Mouse (Mus musculus) kidney, postnatal 0 days (tissue): Measurements from ENCODE around the gene Olfr1099. TPM values are rescaled to one million over a fixed set of nuclear protein-coding genes. Genes with fewer than 3 reads are reported as not detected.

Source experiments
- ATAC-seq: fragments of 200-750 bp; cut with Nextera tagmentation; replicated peaks from 2 replicates; pipeline ENCODE4 v1.8.0; 2017; ENCODE audit warnings: low read depth, moderate number of reproducible peaks, moderate TSS enrichment, moderate library complexity; ENCODE audit not compliant: low FRiP score
- DNase-seq: peaks from one replicate; pipeline ENCODE4 v3.0.0-alpha.2; 2016; ENCODE audit warnings: low spot score
- H3K27ac ChIP-seq: fragments of 300-500 bp; sonication (generic); 2 replicates; pipeline ENCODE4 v1.5.1; 2014; ENCODE audit warnings: mild to moderate bottlenecking
- H3K27me3 ChIP-seq: fragments of 300-500 bp; sonication (generic); 2 replicates; pipeline ENCODE4 v1.6.1; 2014; ENCODE audit warnings: low read length, mixed read lengths; ENCODE audit not compliant: insufficient read depth
- H3K36me3 ChIP-seq: fragments of 300-500 bp; sonication (generic); 2 replicates; pipeline ENCODE4 v1.6.1; 2014; ENCODE audit warnings: low read length, mixed read lengths; ENCODE audit not compliant: insufficient read depth
- H3K4me1 ChIP-seq: fragments of 300-500 bp; sonication (generic); replicated peaks from 2 replicates; pipeline ENCODE4 v1.6.1; 2014; ENCODE audit warnings: antibody characterized with exemption, low read length, mixed read lengths; ENCODE audit not compliant: insufficient read depth
- H3K4me2 ChIP-seq: fragments of 300-500 bp; sonication (generic); 2 replicates; pipeline ENCODE4 v1.6.1; 2014; ENCODE audit warnings: mild to moderate bottlenecking, low read length, moderate library complexity, mixed read lengths
- H3K4me3 ChIP-seq: fragments of 300-500 bp; sonication (generic); replicated peaks from 2 replicates; pipeline ENCODE4 v1.5.1; 2014; ENCODE audit warnings: low read depth, low read length
- H3K9ac ChIP-seq: fragments of 300-500 bp; sonication (generic); 2 replicates; pipeline ENCODE4 v1.6.1; 2014; ENCODE audit warnings: low read depth, low read length
- H3K9me3 ChIP-seq: fragments of 300-500 bp; sonication (generic); replicated peaks from 2 replicates; pipeline ENCODE4 v1.6.1; 2016; ENCODE audit warnings: low read length, inconsistent platforms, mixed read lengths
- CTCF ChIP-seq: IDR thresholded peaks from 2 replicates; pipeline ENCODE4 v1.5.1; 2016; ENCODE audit warnings: antibody characterized with exemption, low read depth, mild to moderate bottlenecking, moderate library complexity
- WGBS: fragments of 180-500 bp; shearing (Covaris S2); extraction: QIAGEN DNeasy Blood & Tissue Kit; methylation state at CpG from one replicate; pipeline ENCODE4 v1.1.7; 2014; 5-methylcytosine and 5-hydroxymethylcytosine counted together
- polyA plus RNA-seq: library from polyadenylated mRNA; unstranded; fragments of >200 nt; fragmentation: Nextera tagmentation; extraction: Ambion mirVana; gene quantifications from 2 replicates; pipeline ENCODE4 v1.2.1, GENCODE M21; 2015

Gene Olfr1099
- polyA plus RNA-seq = not detected in 2 replicates

DNA sequence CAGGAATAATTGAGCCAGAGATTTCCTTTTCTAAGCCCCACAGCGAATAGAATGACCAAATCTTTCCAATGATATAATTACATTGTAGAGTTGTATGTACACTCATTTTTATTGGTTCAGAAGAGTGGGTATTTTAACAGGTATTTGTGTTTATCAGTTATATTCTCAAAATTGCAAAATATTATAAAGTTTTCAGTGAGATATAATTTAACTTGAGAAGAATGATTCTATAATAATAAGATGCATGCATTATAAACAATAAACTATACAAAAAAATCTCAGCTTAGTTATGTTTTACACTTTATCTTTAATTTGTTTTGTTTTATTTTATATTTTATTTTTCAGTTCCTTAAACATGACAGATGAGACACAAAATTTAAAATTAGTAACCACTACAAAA is at the start of gene Olfr1099:
Gene Olfr1099, minus strand, starts transcription at position 101 of the 400 bp plus-strand sequence.
- no peak within 1 kb of the TSS for H3K27ac ChIP-seq
- no peak within 1 kb of the TSS for H3K4me2 ChIP-seq
- no peaks in the 10 kb centered on the region for H3K36me3 ChIP-seq
- H3K9ac ChIP-seq = no peak within 1 kb of the TSS
- H3K4me3 ChIP-seq = no peak within 1 kb of the TSS
- 75% methylated on average over 1 of the region's 1 CpGs for WGBS
- ATAC-seq = no peak
- H3K27me3 ChIP-seq = no peaks in the 10 kb centered on the region
- H3K9me3 ChIP-seq = no peaks in the 10 kb centered on the region
- no peak for TF ChIP-seq CTCF
- DNase-seq = no peak
- no peaks in the 10 kb centered on the region for H3K4me1 ChIP-seq

DNA sequence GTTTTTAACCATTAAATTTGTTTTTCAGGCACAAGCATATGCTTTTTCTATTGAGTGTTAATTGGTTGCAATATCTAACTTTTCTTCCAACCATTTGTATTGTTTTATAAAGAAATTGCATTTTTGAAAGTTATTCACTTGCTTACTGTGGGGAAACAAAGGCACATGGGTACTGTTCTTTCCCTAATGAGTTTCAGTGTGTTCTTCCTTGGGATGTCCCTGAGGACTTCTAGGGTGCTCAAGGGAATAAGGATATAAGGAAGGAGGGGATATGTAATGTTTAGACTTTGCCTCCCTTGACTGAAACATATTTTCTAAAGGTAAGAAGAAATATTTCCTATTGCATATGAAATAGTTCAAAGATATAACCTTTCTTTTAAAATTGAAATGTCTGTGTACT is 37.6 kb upstream of the Olfr1099 start, which contains the start of gene Olfr1102:
Gene Olfr1102, plus strand, starts transcription at position 301 of the 400 bp plus-strand sequence.
- DNase-seq (no peak), ATAC-seq (no peak)
- Histone ChIP-seq H3K27ac (no peak within 1 kb of the TSS), H3K9me3 (no peaks in the 10 kb centered on the region), H3K4me2 (no peak within 1 kb of the TSS), H3K9ac (no peak within 1 kb of the TSS), H3K27me3 (no peaks in the 10 kb centered on the region), H3K4me3 (no peak within 1 kb of the TSS), H3K4me1 (no peaks in the 10 kb centered on the region), H3K36me3 (no peaks in the 10 kb centered on the region)
- TF ChIP-seq CTCF = no peak

DNA sequence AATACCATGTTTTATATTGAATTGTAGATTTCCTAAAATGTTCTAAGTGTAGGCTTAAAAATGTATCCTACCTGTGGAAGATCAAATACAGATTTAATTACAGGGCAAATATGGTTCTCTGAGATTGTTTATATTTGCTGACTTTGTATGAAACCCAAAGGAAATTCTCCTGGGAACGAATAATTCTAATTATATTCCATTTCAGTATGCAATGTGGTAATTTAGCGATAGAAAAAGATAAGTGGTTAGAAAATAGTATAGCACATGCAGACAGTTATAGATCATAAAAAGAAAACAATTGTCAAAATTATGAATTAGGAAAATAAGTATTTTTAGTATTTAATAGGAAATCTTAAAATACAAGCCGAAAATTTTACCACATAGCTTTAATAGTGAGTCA is 30.6 kb upstream of the Olfr1099 start, which contains the start of gene Olfr1101:
Gene Olfr1101, minus strand, starts transcription at position 101 of the 400 bp plus-strand sequence.
- H3K36me3 ChIP-seq = no peaks in the 10 kb centered on the region
- ATAC-seq = no peak
- H3K4me2 ChIP-seq = no peak within 1 kb of the TSS
- no peak for DNase-seq
- no peak for TF ChIP-seq CTCF
- no peak within 1 kb of the TSS for H3K9ac ChIP-seq
- no peaks in the 10 kb centered on the region for H3K9me3 ChIP-seq
- no peak within 1 kb of the TSS for H3K27ac ChIP-seq
- 76% methylated on average over 3 of the region's 3 CpGs for WGBS
- H3K27me3 ChIP-seq = no peaks in the 10 kb centered on the region
- no peak within 1 kb of the TSS for H3K4me3 ChIP-seq
- H3K4me1 ChIP-seq = no peaks in the 10 kb centered on the region

- no peaks in the 10 kb centered on the region for H3K9me3 ChIP-seq
- DNase-seq (no peak), ATAC-seq (no peak)
- no peak for TF ChIP-seq CTCF
- no peak within 1 kb of the TSS for H3K4me2 ChIP-seq
- H3K27me3 ChIP-seq = no peaks in the 10 kb centered on the region
- H3K4me3 ChIP-seq = no peak within 1 kb of the TSS
- no peaks in the 10 kb centered on the region for H3K36me3 ChIP-seq
- no peak within 1 kb of the TSS for H3K27ac ChIP-seq
- no peak within 1 kb of the TSS for H3K9ac ChIP-seq
- no peaks in the 10 kb centered on the region for H3K4me1 ChIP-seq
- 78% methylated on average over 3 of the region's 3 CpGs for WGBS
Observed at GRCm38 (mm10) chr2:86979854-86980253, 19.4 kb upstream of the Olfr1099 start, which contains the start of gene Olfr1100. Gene Olfr1100 (minus strand): TSS chr2:86979954.

DNA sequence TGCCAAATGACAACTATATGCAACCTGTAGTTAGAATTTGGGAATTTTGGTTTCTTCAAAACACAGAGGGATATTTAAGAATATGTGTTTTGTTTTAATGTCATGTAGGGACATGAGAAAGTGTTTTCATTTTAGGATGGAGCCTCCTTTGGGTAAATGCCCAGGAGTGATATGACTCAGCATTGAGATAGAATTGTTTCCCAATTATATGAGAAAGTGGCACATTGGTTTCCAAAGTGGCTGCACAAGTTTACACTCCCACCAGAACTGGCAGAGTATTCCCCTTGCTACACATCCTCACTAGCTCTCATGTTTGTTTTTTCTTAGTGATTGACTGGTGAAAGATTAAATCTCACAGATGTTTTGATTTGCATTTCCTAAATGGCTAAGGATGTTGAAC is 33.9 kb downstream of the Olfr1099 start:
- Histone ChIP-seq H3K4me3 (no peak overlapping the region), H3K27me3 (no peaks in the 10 kb centered on the region), H3K27ac (no peak overlapping the region), H3K9ac (no peak overlapping the region), H3K36me3 (no peaks in the 10 kb centered on the region), H3K4me1 (no peaks in the 10 kb centered on the region), H3K9me3 (no peaks in the 10 kb centered on the region), H3K4me2 (no peak overlapping the region)
- ATAC-seq (no peak), DNase-seq (no peak)
- TF ChIP-seq CTCF = no peak

DNA sequence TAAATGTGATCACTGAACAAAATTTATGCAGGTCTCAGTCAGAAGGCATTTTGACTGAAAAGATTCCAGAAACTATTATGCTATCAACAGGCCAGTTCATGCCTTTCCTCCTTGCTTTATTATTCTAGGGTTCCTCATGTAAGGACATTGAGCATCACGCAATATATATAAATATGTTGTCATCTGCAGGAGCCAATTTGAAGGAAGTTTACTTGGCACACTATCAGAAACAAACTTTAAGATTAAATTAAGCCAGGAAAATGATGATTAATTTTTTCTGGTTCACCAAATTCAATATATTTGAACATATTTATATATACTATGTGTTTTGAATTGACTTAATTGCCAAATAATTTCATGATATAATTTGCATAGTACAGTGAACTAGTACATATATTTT is 36.0 kb downstream of the Olfr1099 start, which contains the start of gene Olfr1098:
Gene Olfr1098, minus strand, starts transcription at position 101 of the 400 bp plus-strand sequence.
- WGBS = 98% methylated on average over 1 of the region's 1 CpGs

DNA sequence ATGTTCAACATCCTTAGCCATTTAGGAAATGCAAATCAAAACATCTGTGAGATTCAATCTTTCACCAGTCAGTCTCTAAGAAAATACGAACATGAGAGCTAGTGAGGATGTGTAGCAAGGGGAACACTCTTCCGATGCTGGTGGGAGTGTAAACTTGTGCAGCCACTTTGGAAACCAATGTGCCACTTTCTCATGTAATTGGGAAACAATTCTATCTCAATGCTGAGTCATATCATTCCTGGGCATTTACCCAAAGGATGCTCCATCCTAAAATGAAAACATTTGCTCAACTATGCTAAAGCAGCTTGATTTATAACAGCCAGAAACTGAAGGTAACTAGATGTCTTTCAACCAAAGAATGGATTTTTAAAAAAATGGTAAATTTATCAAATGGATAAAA is 54.8 kb downstream of the Olfr1099 start:
- Histone ChIP-seq H3K27me3 (no peaks in the 10 kb centered on the region), H3K27ac (no peak overlapping the region), H3K4me2 (no peak overlapping the region), H3K4me3 (no peak overlapping the region), H3K9ac (no peak overlapping the region), H3K4me1 (no peaks in the 10 kb centered on the region), H3K36me3 (no peaks in the 10 kb centered on the region), H3K9me3 (no peaks in the 10 kb centered on the region)
- 85% methylated on average over 2 of the region's 2 CpGs for WGBS
- TF ChIP-seq CTCF = no peak
- DNase-seq (no peak), ATAC-seq (no peak)

More for the DNA sequence above, 36.0 kb downstream of the Olfr1099 start, which contains the start of gene Olfr1098:
- ATAC-seq (no peak), DNase-seq (no peak)
- Histone ChIP-seq H3K4me3 (no peak within 1 kb of the TSS), H3K9ac (no peak within 1 kb of the TSS), H3K4me1 (no peaks in the 10 kb centered on the region), H3K27me3 (no peaks in the 10 kb centered on the region), H3K9me3 (no peaks in the 10 kb centered on the region), H3K4me2 (no peak within 1 kb of the TSS), H3K27ac (no peak within 1 kb of the TSS), H3K36me3 (no peaks in the 10 kb centered on the region)
- no peak for TF ChIP-seq CTCF

Other genes with a start within 250 kb of the Olfr1099 start
- not detected in 2 replicates for gene Olfr1089, start 227.0 kb downstream of the Olfr1099 start, polyA plus RNA-seq
- not detected in 2 replicates for gene Olfr1090, start 201.7 kb downstream of the Olfr1099 start, polyA plus RNA-seq
- not detected in 2 replicates for gene Olfr1093, start 178.2 kb downstream of the Olfr1099 start, polyA plus RNA-seq
- gene Olfr141, start 150.7 kb downstream of the Olfr1099 start, polyA plus RNA-seq = not detected in 2 replicates
- gene Olfr1094, start 136.0 kb downstream of the Olfr1099 start, polyA plus RNA-seq = not detected in 2 replicates
- not detected in 2 replicates for gene Olfr1095, start 109.0 kb downstream of the Olfr1099 start, polyA plus RNA-seq
- not detected in 2 replicates for gene Gm13723, start 85.9 kb downstream of the Olfr1099 start, polyA plus RNA-seq
- not detected in 2 replicates for gene Olfr1097, start 68.5 kb downstream of the Olfr1099 start, polyA plus RNA-seq
- not detected in 2 replicates for gene Olfr1098, start 36.1 kb downstream of the Olfr1099 start, polyA plus RNA-seq
- gene Olfr1100, start 19.3 kb upstream of the Olfr1099 start, polyA plus RNA-seq = not detected in 2 replicates
- not detected in 2 replicates for gene Olfr1101, start 30.5 kb upstream of the Olfr1099 start, polyA plus RNA-seq
- not detected in 2 replicates for gene Olfr1102, start 37.7 kb upstream of the Olfr1099 start, polyA plus RNA-seq
- not detected in 2 replicates for gene Olfr1104, start 66.4 kb upstream of the Olfr1099 start, polyA plus RNA-seq
- gene Olfr1105, start 75.8 kb upstream of the Olfr1099 start, polyA plus RNA-seq = not detected in 2 replicates
- not detected in 2 replicates for gene Olfr1106, start 91.6 kb upstream of the Olfr1099 start, polyA plus RNA-seq
- gene Olfr1107, start 115.1 kb upstream of the Olfr1099 start, polyA plus RNA-seq = not detected in 2 replicates
- gene Olfr1109, start 135.3 kb upstream of the Olfr1099 start, polyA plus RNA-seq = not detected in 2 replicates
- not detected in 2 replicates for gene Olfr259, start 153.9 kb upstream of the Olfr1099 start, polyA plus RNA-seq
- not detected in 2 replicates for gene Olfr1110, start 179.6 kb upstream of the Olfr1099 start, polyA plus RNA-seq
- not detected in 2 replicates for gene Olfr1111, start 191.9 kb upstream of the Olfr1099 start, polyA plus RNA-seq
- gene Olfr1112, start 227.1 kb upstream of the Olfr1099 start, polyA plus RNA-seq = not detected in 2 replicates
- not detected in 2 replicates for gene Olfr1113, start 248.3 kb upstream of the Olfr1099 start, polyA plus RNA-seq